Mouse (Mus musculus) forebrain, embryonic 11.5 days (tissue): Measurements from ENCODE around the gene Tmem204. TPM values are rescaled to one million over a fixed set of nuclear protein-coding genes. Genes with fewer than 3 reads are reported as not detected.
A peak's percentile ranks its signal among the peaks of the same experiment; 100 is the strongest.

Source experiments
- ATAC-seq: fragments of 200-750 bp; cut with Nextera tagmentation; replicated peaks from 2 replicates; pipeline ENCODE4 v1.8.0; 2017; ENCODE audit warnings: moderate TSS enrichment; ENCODE audit not compliant: low FRiP score
- DNase-seq: peaks from one replicate; pipeline ENCODE4 v3.0.0-alpha.2; 2017; ENCODE audit warnings: low spot score
- H3K27ac ChIP-seq: fragments of 300-500 bp; sonication (generic); 2 replicates; pipeline ENCODE4 v1.5.1; 2014; ENCODE audit warnings: low read depth, low read length
- H3K27me3 ChIP-seq: fragments of 300-500 bp; sonication (generic); 2 replicates; pipeline ENCODE4 v1.6.1; 2014; ENCODE audit warnings: mild to moderate bottlenecking, low read length, mixed read lengths; ENCODE audit not compliant: control insufficient read depth, insufficient read depth
- H3K36me3 ChIP-seq: fragments of 300-500 bp; sonication (generic); 2 replicates; pipeline ENCODE4 v1.6.1; 2014; ENCODE audit warnings: mild to moderate bottlenecking, low read length, moderate library complexity, mixed read lengths; ENCODE audit not compliant: control insufficient read depth, insufficient read depth
- H3K4me1 ChIP-seq: fragments of 300-500 bp; sonication (generic); replicated peaks from 2 replicates; pipeline ENCODE4 v1.6.1; 2014; ENCODE audit warnings: low read length, mixed read lengths; ENCODE audit not compliant: control insufficient read depth, insufficient read depth
- H3K4me2 ChIP-seq: fragments of 300-500 bp; sonication (generic); 2 replicates; pipeline ENCODE4 v1.6.1; 2014; ENCODE audit warnings: low read depth, mild to moderate bottlenecking, low read length, moderate library complexity, mixed read lengths; ENCODE audit not compliant: severe bottlenecking
- H3K4me3 ChIP-seq: fragments of 300-500 bp; sonication (generic); 2 replicates; pipeline ENCODE4 v1.5.1; 2014; ENCODE audit warnings: low read depth, low read length
- H3K9ac ChIP-seq: fragments of 300-500 bp; sonication (generic); 2 replicates; pipeline ENCODE4 v1.6.1; 2014; ENCODE audit warnings: low read length
- H3K9me3 ChIP-seq: fragments of 300-500 bp; sonication (generic); 2 replicates; pipeline ENCODE4 v1.6.1; 2016; ENCODE audit warnings: low read length, mixed read lengths; ENCODE audit not compliant: control insufficient read depth
- WGBS: fragments of 180-500 bp; shearing (Covaris S2); extraction: QIAGEN DNeasy Blood & Tissue Kit; methylation state at CpG from one replicate; pipeline ENCODE4 v1.1.7; 2014; 5-methylcytosine and 5-hydroxymethylcytosine counted together
- polyA plus RNA-seq: library from polyadenylated mRNA; unstranded; fragments of >200 nt; fragmentation: Nextera tagmentation; extraction: Ambion mirVana; gene quantifications from 2 replicates; pipeline ENCODE4 v1.2.1, GENCODE M21; 2014

Tmem204 gene
- polyA plus RNA-seq, 1 experiment from 2014 or later = 9.8 TPM

DNA sequence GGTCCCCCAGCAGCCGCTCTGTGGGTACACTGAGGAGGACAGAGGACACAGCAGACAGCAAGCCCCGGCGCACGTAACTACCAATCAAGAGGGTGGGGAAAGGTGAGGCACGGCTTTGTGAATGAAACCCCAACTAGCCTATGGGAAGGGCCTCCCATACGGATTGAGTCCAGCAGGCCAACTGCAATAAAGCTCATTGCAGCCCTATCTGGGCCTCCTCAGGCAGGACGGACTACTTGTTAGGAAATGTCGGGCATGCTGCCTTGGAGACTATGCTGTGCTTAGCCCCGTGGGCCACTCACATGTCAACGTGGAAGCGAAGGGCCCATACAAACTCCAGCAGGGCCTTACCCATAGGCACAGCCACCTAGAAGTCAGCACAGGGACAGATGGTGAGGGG is 17.9 kb upstream of the Tmem204 start:
- H3K9me3 ChIP-seq = no peaks in the 10 kb centered on the region
- H3K9ac ChIP-seq = no peak overlapping the region
- no peak overlapping the region for H3K4me3 ChIP-seq
- DNase-seq (no peak), ATAC-seq (no peak)
- H3K27ac ChIP-seq = no peak overlapping the region
- H3K36me3 ChIP-seq = peaks cover 27% of the 10 kb centered on the region
- H3K4me1 ChIP-seq = no peaks in the 10 kb centered on the region
- WGBS = 95% methylated on average over 11 of the region's 11 CpGs
- H3K4me2 ChIP-seq = no peak overlapping the region
- H3K27me3 ChIP-seq = no peaks in the 10 kb centered on the region

DNA sequence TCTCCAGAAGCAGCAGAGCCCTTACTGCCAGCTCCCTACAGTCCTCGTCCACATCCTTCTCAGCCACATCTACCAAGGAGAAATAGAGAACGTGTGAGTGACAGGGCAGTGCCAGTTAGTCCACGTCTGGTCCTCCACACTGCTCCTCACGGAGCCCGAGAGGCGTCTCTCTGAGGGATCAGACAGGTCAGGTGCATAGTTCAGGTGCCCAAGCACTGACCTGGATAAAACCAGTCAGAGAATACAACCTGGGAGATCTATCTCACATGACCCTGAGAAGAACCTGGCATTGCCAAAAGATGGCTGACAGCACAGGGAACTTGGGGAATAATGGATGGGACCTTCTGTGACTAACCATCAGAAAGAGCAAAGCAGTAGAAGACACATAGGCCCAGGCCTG is 16.7 kb upstream of the Tmem204 start:
- ATAC-seq (no peak), DNase-seq (no peak)
- H3K9me3 ChIP-seq = no peaks in the 10 kb centered on the region
- H3K27ac ChIP-seq = no peak overlapping the region
- H3K36me3 ChIP-seq = peaks cover 24% of the 10 kb centered on the region
- no peak overlapping the region for H3K4me2 ChIP-seq
- no peak overlapping the region for H3K9ac ChIP-seq
- H3K27me3 ChIP-seq = no peaks in the 10 kb centered on the region
- H3K4me3 ChIP-seq = no peak overlapping the region
- 91% methylated on average over 6 of the region's 6 CpGs for WGBS
- H3K4me1 ChIP-seq = no peaks in the 10 kb centered on the region

DNA sequence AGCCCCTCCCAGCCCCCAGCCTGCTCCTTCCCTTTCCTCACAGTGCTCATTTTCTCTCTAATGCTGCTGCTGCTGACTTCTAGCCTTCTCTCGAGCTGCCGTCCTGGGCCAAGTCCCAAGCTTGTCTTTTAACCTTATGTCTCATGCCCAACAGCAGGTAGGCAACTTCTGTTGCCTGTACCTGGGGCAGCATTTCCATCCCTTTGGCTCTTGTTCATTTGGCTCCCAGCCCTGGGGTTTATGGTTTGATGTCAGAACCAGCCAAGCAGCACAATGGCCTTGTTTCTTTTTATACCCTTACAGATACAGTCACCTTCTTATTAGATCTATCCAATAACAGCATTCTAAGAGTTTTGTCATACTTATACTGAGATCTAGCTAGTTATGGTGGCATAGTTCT is 12.8 kb upstream of the Tmem204 start:
- Histone ChIP-seq H3K36me3 (peaks cover 15% of the 10 kb centered on the region), H3K9me3 (no peaks in the 10 kb centered on the region), H3K4me1 (no peaks in the 10 kb centered on the region), H3K27me3 (no peaks in the 10 kb centered on the region), H3K27ac (no peak overlapping the region), H3K4me3 (no peak overlapping the region), H3K4me2 (no peak overlapping the region), H3K9ac (no peak overlapping the region)
- 92% methylated on average over 2 of the region's 2 CpGs for WGBS
- DNase-seq (no peak), ATAC-seq (no peak)

DNA sequence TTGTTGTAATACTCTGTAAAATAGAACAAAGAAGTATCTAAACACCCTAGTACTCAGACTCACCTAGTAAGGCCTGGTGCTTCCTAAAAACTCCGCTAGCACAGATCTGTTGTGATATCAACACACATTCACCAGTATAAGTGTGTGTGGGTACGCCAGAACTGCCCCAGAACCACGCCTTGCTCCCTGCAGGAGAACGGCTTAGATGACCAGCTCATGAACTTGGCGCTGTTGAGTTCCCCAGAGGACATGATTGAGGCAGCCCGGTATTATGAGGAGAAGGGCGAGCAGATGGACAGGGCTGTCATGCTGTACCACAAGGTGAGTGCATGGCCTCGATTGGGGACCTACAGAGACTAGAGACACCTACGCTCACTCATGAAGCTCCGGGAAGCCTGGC is 7.1 kb upstream of the Tmem204 start:
- Histone ChIP-seq H3K27ac (no peak overlapping the region), H3K36me3 (peaks cover 3% of the 10 kb centered on the region; the same call in 1 of the 2 replicates), H3K9me3 (no peaks in the 10 kb centered on the region), H3K27me3 (no peaks in the 10 kb centered on the region), H3K9ac (no peak overlapping the region), H3K4me2 (no peak overlapping the region), H3K4me3 (no peak overlapping the region), H3K4me1 (no peaks in the 10 kb centered on the region)
- ATAC-seq (no peak), DNase-seq (no peak)
- WGBS = 94% methylated on average over 10 of the region's 10 CpGs

GRCm38 (mm10) chr17:25089158-25089557 is 5.8 kb upstream of the Tmem204 start:
- 89% methylated on average over 10 of the region's 10 CpGs for WGBS
- H3K27me3 ChIP-seq = no peaks in the 10 kb centered on the region
- ATAC-seq (no peak), DNase-seq (no peak)
- no peaks in the 10 kb centered on the region for H3K9me3 ChIP-seq
- peaks cover 3% of the 10 kb centered on the region; the same call in 1 of the 2 replicates for H3K36me3 ChIP-seq
- no peak overlapping the region for H3K27ac ChIP-seq
- no peaks in the 10 kb centered on the region for H3K4me1 ChIP-seq
- H3K4me3 ChIP-seq = no peak overlapping the region
- no peak overlapping the region for H3K9ac ChIP-seq
- no peak overlapping the region for H3K4me2 ChIP-seq

- H3K27me3 ChIP-seq = no peaks in the 10 kb centered on the region
- no peak for ATAC-seq
- H3K9me3 ChIP-seq = no peaks in the 10 kb centered on the region
- H3K9ac ChIP-seq = no peak overlapping the region
- no peak overlapping the region for H3K27ac ChIP-seq
- H3K4me2 ChIP-seq = no peak overlapping the region
- WGBS = 94% methylated on average over 7 of the region's 7 CpGs
- no peak overlapping the region for H3K4me3 ChIP-seq
- DNase-seq = no peak
- no peaks in the 10 kb centered on the region for H3K4me1 ChIP-seq
- H3K36me3 ChIP-seq = peaks cover 3% of the 10 kb centered on the region; the same call in 1 of the 2 replicates
These were observed 3.3 kb upstream of the Tmem204 start for GRCm38 (mm10) chr17:25086724-25087123.

GRCm38 (mm10) chr17:25084835-25085385 is 1.5 kb upstream of the Tmem204 start:
- Histone ChIP-seq H3K4me3 (no peak overlapping the region), H3K4me2 (no peak overlapping the region), H3K36me3 (peaks cover 3% of the 10 kb centered on the region; the same call in 1 of the 2 replicates), H3K9me3 (no peaks in the 10 kb centered on the region), H3K9ac (no peak overlapping the region), H3K4me1 (no peaks in the 10 kb centered on the region), H3K27ac (no peak overlapping the region), H3K27me3 (no peaks in the 10 kb centered on the region)
- no peak for DNase-seq
- ATAC-seq = no peak
- 85% methylated on average over 13 of the region's 13 CpGs for WGBS

GRCm38 (mm10) chr17:25082887-25083286 is 504 bp downstream of the Tmem204 start:
- Histone ChIP-seq H3K4me2 (no peak overlapping the region), H3K4me3 (no peak overlapping the region), H3K4me1 (no peaks in the 10 kb centered on the region), H3K27ac (no peak overlapping the region), H3K27me3 (no peaks in the 10 kb centered on the region), H3K9me3 (no peaks in the 10 kb centered on the region), H3K9ac (no peak overlapping the region), H3K36me3 (no peaks in the 10 kb centered on the region)
- DNase-seq (no peak), ATAC-seq (no peak)
- 64% methylated on average over 3 of the region's 3 CpGs for WGBS

GRCm38 (mm10) chr17:25082081-25082847 is 1.1 kb downstream of the Tmem204 start:
- peak; percentile 58 for DNase-seq
- H3K9me3 ChIP-seq = no peaks in the 10 kb centered on the region
- no peak overlapping the region for H3K9ac ChIP-seq
- no peaks in the 10 kb centered on the region for H3K4me1 ChIP-seq
- H3K27ac ChIP-seq = no peak overlapping the region
- no peak for ATAC-seq
- H3K4me3 ChIP-seq = no peak overlapping the region
- 77% methylated on average over 14 of the region's 14 CpGs for WGBS
- H3K4me2 ChIP-seq = no peak overlapping the region
- H3K27me3 ChIP-seq = no peaks in the 10 kb centered on the region
- H3K36me3 ChIP-seq = no peaks in the 10 kb centered on the region
